Mouse (Mus musculus) neural tube, embryonic 11.5 days (tissue): ENCODE data around the gene Myocd. TPM values are rescaled to one million over a fixed set of nuclear protein-coding genes. Genes with fewer than 3 reads are reported as not detected.

Source experiments
- ATAC-seq: fragments of 200-750 bp; cut with Nextera tagmentation; 2 replicates; pipeline ENCODE4 v1.8.0; 2017; ENCODE audit warnings: moderate number of reproducible peaks, mild to moderate bottlenecking, moderate TSS enrichment, moderate library complexity; ENCODE audit not compliant: insufficient read depth, low FRiP score, low TSS enrichment
- DNase-seq: peaks from one replicate; pipeline ENCODE4 v3.0.0-alpha.2; 2015; ENCODE audit warnings: low spot score
- H3K27ac ChIP-seq: fragments of 300-500 bp; sonication (generic); 2 replicates; pipeline ENCODE4 v1.5.1; 2014; ENCODE audit warnings: low read depth, mild to moderate bottlenecking, low read length
- H3K27me3 ChIP-seq: fragments of 300-500 bp; sonication (generic); 2 replicates; pipeline ENCODE4 v1.6.1; 2014; ENCODE audit warnings: mild to moderate bottlenecking, low read length, mixed read lengths; ENCODE audit not compliant: control insufficient read depth, insufficient read depth
- H3K36me3 ChIP-seq: fragments of 300-500 bp; sonication (generic); 2 replicates; pipeline ENCODE4 v1.6.1; 2014; ENCODE audit warnings: mild to moderate bottlenecking, low read length, moderate library complexity, mixed read lengths; ENCODE audit not compliant: control insufficient read depth, insufficient read depth
- H3K4me1 ChIP-seq: fragments of 300-500 bp; sonication (generic); 2 replicates; pipeline ENCODE4 v1.6.1; 2014; ENCODE audit warnings: low read length, mixed read lengths; ENCODE audit not compliant: control insufficient read depth, insufficient read depth
- H3K4me2 ChIP-seq: fragments of 300-500 bp; sonication (generic); 2 replicates; pipeline ENCODE4 v1.6.1; 2014; ENCODE audit warnings: low read depth, mild to moderate bottlenecking, moderate library complexity
- H3K4me3 ChIP-seq: fragments of 300-500 bp; sonication (generic); 2 replicates; pipeline ENCODE4 v1.5.1; 2014; ENCODE audit warnings: low read depth, low read length
- H3K9ac ChIP-seq: fragments of 300-500 bp; sonication (generic); 2 replicates; pipeline ENCODE4 v1.6.1; 2014; ENCODE audit warnings: mild to moderate bottlenecking, low read length
- H3K9me3 ChIP-seq: fragments of 300-500 bp; sonication (generic); 2 replicates; pipeline ENCODE4 v1.6.1; 2016; ENCODE audit warnings: low read length; ENCODE audit not compliant: control insufficient read depth
- WGBS: fragments of 180-500 bp; shearing (Covaris S2); extraction: QIAGEN DNeasy Blood & Tissue Kit; methylation state at CpG from one replicate; pipeline ENCODE4 v1.1.7; 2014; 5-methylcytosine and 5-hydroxymethylcytosine counted together
- polyA plus RNA-seq: library from polyadenylated mRNA; unstranded; fragments of >200 nt; fragmentation: Nextera tagmentation; extraction: Ambion mirVana; gene quantifications from 2 replicates; pipeline ENCODE4 v1.2.1, GENCODE M21; 2014

Myocd gene
- polyA plus RNA-seq, 1 experiment from 2014 or later: 2.5 TPM

- Histone ChIP-seq H3K4me3 (no peak overlapping the region), H3K27me3 (no peaks in the 10 kb centered on the region), H3K36me3 (no peaks in the 10 kb centered on the region), H3K4me1 (no peaks in the 10 kb centered on the region), H3K9me3 (no peaks in the 10 kb centered on the region), H3K27ac (no peak overlapping the region), H3K9ac (no peak overlapping the region), H3K4me2 (no peak overlapping the region)
- 95% methylated on average over 2 of the region's 2 CpGs for WGBS
- no peak for DNase-seq
- no peak for ATAC-seq
Measured at GRCm38 (mm10) chr11:65236907-65237306, 32.9 kb downstream of the Myocd start.

- ATAC-seq: no peak
- DNase-seq: no peak
- Histone ChIP-seq H3K9ac (no peak overlapping the region), H3K4me3 (no peak overlapping the region), H3K36me3 (no peaks in the 10 kb centered on the region), H3K9me3 (no peaks in the 10 kb centered on the region), H3K4me2 (no peak overlapping the region), H3K27me3 (no peaks in the 10 kb centered on the region), H3K27ac (no peak overlapping the region), H3K4me1 (no peaks in the 10 kb centered on the region)
- 40% methylated on average over 2 of the region's 2 CpGs for whole genome bisulfite sequencing
Measured at GRCm38 (mm10) chr11:65235374-65235773, 34.4 kb downstream of the Myocd start.

DNA sequence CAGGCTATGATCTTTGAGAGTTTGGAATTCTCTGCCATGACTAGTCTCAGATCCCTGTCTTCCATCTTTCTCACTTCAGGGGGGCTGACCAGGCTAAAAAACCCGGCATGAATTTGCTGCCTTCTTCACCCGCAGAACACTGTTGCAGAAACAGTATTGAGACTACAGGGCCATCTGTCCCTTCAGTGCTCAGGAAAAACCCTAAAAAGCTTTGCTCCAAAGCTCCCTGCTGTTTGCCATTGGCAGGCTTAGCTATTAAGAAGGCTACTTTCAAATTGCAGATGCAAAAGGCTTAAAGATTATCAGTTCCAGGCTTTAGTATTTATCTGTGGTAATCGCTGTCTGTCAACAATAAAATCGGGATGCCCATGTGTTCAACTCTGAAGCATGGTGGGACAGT, 38.0 kb downstream of the Myocd start:
- 78% methylated on average over 4 of the region's 4 CpGs for WGBS
- H3K4me1 ChIP-seq: no peaks in the 10 kb centered on the region

GRCm38 (mm10) chr11:65226766-65227165, 43.0 kb downstream of the Myocd start:
- ATAC-seq: no peak
- no peak for DNase-seq
- Histone ChIP-seq H3K9ac (no peak overlapping the region), H3K4me2 (no peak overlapping the region), H3K9me3 (no peaks in the 10 kb centered on the region), H3K4me1 (no peaks in the 10 kb centered on the region), H3K27ac (no peak overlapping the region), H3K4me3 (no peak overlapping the region), H3K27me3 (no peaks in the 10 kb centered on the region), H3K36me3 (no peaks in the 10 kb centered on the region)
- 44% methylated on average over 10 of the region's 10 CpGs for WGBS

More for the DNA sequence above, 38.0 kb downstream of the Myocd start:
- Histone ChIP-seq H3K27ac (no peak overlapping the region), H3K9me3 (no peaks in the 10 kb centered on the region), H3K9ac (no peak overlapping the region), H3K27me3 (no peaks in the 10 kb centered on the region), H3K36me3 (no peaks in the 10 kb centered on the region), H3K4me3 (no peak overlapping the region), H3K4me2 (no peak overlapping the region)
- ATAC-seq: no peak
- no peak for DNase-seq

GRCm38 (mm10) chr11:65214954-65215629, 54.7 kb downstream of the Myocd start:
- H3K27me3 ChIP-seq: no peaks in the 10 kb centered on the region
- no peak overlapping the region for H3K27ac ChIP-seq
- H3K4me3 ChIP-seq: no peak overlapping the region
- H3K9me3 ChIP-seq: no peaks in the 10 kb centered on the region
- no peaks in the 10 kb centered on the region for H3K36me3 ChIP-seq
- no peak overlapping the region for H3K9ac ChIP-seq
- no peak for ATAC-seq
- no peak for DNase-seq
- H3K4me1 ChIP-seq: no peaks in the 10 kb centered on the region
- whole genome bisulfite sequencing: 59% methylated on average over 9 of the region's 9 CpGs
- H3K4me2 ChIP-seq: no peak overlapping the region

GRCm38 (mm10) chr11:65213806-65214205, 56.0 kb downstream of the Myocd start:
- WGBS: 91% methylated on average over 2 of the region's 2 CpGs
- no peak overlapping the region for H3K4me2 ChIP-seq
- no peak overlapping the region for H3K9ac ChIP-seq
- H3K27ac ChIP-seq: no peak overlapping the region
- no peaks in the 10 kb centered on the region for H3K36me3 ChIP-seq
- no peaks in the 10 kb centered on the region for H3K9me3 ChIP-seq
- ATAC-seq (no peak), DNase-seq (no peak)
- no peaks in the 10 kb centered on the region for H3K27me3 ChIP-seq
- H3K4me3 ChIP-seq: no peak overlapping the region
- no peaks in the 10 kb centered on the region for H3K4me1 ChIP-seq

GRCm38 (mm10) chr11:65211701-65212100, 58.1 kb downstream of the Myocd start:
- 70% methylated on average over 6 of the region's 6 CpGs for WGBS
- no peaks in the 10 kb centered on the region for H3K36me3 ChIP-seq
- H3K27me3 ChIP-seq: no peaks in the 10 kb centered on the region
- H3K4me2 ChIP-seq: no peak overlapping the region
- H3K9me3 ChIP-seq: no peaks in the 10 kb centered on the region
- no peak overlapping the region for H3K4me3 ChIP-seq
- H3K4me1 ChIP-seq: no peaks in the 10 kb centered on the region
- H3K9ac ChIP-seq: no peak overlapping the region
- no peak overlapping the region for H3K27ac ChIP-seq
- ATAC-seq (no peak), DNase-seq (no peak)

DNA sequence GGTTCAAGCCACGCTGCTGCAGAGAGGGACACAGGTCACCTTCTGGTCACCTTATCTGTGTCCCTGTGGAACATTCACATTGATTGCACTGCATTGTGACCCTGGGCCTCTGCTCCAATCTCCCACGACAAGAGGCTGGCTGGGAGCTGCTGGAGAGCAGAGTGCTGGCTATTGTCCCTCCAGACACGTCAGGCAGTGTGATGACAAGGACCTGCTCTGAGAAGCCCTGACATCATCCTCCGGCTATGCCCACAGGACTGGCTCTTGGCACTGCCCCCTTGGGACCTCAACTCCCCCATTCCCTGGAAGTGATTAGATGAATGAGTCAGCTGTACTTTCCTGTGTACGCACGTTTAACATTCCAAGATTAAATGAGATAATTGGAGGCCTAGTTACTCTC, 60.3 kb downstream of the Myocd start:
- ATAC-seq (no peak), DNase-seq (no peak)
- H3K27ac ChIP-seq: no peak overlapping the region
- 62% methylated on average over 6 of the region's 6 CpGs for WGBS
- no peaks in the 10 kb centered on the region for H3K36me3 ChIP-seq
- no peak overlapping the region for H3K4me2 ChIP-seq
- no peaks in the 10 kb centered on the region for H3K27me3 ChIP-seq
- no peak overlapping the region for H3K4me3 ChIP-seq
- H3K9me3 ChIP-seq: no peaks in the 10 kb centered on the region
- no peak overlapping the region for H3K9ac ChIP-seq
- no peaks in the 10 kb centered on the region for H3K4me1 ChIP-seq

DNA sequence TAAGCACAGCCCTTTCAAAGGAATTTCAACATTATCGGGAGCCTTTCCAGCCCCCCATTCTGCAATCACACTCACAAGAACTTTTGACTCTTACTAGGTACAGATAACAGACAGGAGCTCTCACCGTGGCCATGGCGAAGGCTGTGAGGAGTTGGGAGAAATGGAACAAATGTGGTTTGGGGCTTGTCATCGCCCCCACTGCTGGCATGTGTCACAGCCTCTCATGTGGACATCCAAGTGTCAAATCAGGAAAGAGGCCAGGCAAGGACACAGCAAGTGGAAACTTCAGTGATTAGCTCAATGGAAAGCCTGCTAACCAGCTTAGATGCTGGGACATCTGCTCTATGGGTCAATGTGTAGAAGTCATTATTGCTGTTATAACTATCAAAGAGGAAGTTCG, 64.5 kb downstream of the Myocd start:
- Histone ChIP-seq H3K27me3 (no peaks in the 10 kb centered on the region), H3K36me3 (no peaks in the 10 kb centered on the region), H3K27ac (no peak overlapping the region), H3K9ac (no peak overlapping the region), H3K9me3 (no peaks in the 10 kb centered on the region), H3K4me3 (no peak overlapping the region), H3K4me2 (no peak overlapping the region), H3K4me1 (no peaks in the 10 kb centered on the region)
- DNase-seq (no peak), ATAC-seq (no peak)
- WGBS: 68% methylated on average over 5 of the region's 5 CpGs
